Mouse (Mus musculus) hindbrain, embryonic 12.5 days (tissue): ENCODE data around the gene Pde4b. TPM values are rescaled to one million over a fixed set of nuclear protein-coding genes. Genes with fewer than 3 reads are reported as not detected.

Experiments
- ATAC-seq: fragments of 200-750 bp; cut with Nextera tagmentation; 2 replicates; pipeline ENCODE4 v1.8.0; 2017; ENCODE audit warnings: moderate TSS enrichment; ENCODE audit not compliant: low FRiP score
- H3K27ac ChIP-seq: fragments of 300-500 bp; sonication (generic); 2 replicates; pipeline ENCODE4 v1.5.1; 2016; ENCODE audit warnings: mild to moderate bottlenecking
- H3K27me3 ChIP-seq: fragments of 300-500 bp; sonication (generic); 2 replicates; pipeline ENCODE4 v1.6.1; 2016; ENCODE audit warnings: mild to moderate bottlenecking
- H3K36me3 ChIP-seq: fragments of 300-500 bp; sonication (generic); 2 replicates; pipeline ENCODE4 v1.6.1; 2016; ENCODE audit warnings: mild to moderate bottlenecking
- H3K4me1 ChIP-seq: fragments of 300-500 bp; sonication (generic); 2 replicates; pipeline ENCODE4 v1.6.1; 2016
- H3K4me2 ChIP-seq: fragments of 300-500 bp; sonication (generic); replicated peaks from 2 replicates; pipeline ENCODE4 v1.6.1; 2016; ENCODE audit warnings: mild to moderate bottlenecking
- H3K4me3 ChIP-seq: fragments of 300-500 bp; sonication (generic); 2 replicates; pipeline ENCODE4 v1.5.1; 2016; ENCODE audit warnings: mild to moderate bottlenecking
- H3K9ac ChIP-seq: fragments of 300-500 bp; sonication (generic); 2 replicates; pipeline ENCODE4 v1.6.1; 2016; ENCODE audit warnings: mild to moderate bottlenecking, moderate library complexity
- H3K9me3 ChIP-seq: fragments of 300-500 bp; sonication (generic); replicated peaks from 2 replicates; pipeline ENCODE4 v1.6.1; 2016; ENCODE audit warnings: mild to moderate bottlenecking
- WGBS: fragments of 180-500 bp; shearing (Covaris S2); methylation state at CpG from one replicate; pipeline ENCODE4 v1.1.7; 2016; 5-methylcytosine and 5-hydroxymethylcytosine counted together
- polyA plus RNA-seq: library from polyadenylated mRNA; unstranded; fragments of >200 nt; fragmentation: Nextera tagmentation; extraction: Ambion mirVana; gene quantifications from 2 replicates; pipeline ENCODE4 v1.2.1, GENCODE M21; 2016

Gene Pde4b
- polyA plus RNA-seq, 1 experiment from 2014 or later = 12.5 TPM

DNA sequence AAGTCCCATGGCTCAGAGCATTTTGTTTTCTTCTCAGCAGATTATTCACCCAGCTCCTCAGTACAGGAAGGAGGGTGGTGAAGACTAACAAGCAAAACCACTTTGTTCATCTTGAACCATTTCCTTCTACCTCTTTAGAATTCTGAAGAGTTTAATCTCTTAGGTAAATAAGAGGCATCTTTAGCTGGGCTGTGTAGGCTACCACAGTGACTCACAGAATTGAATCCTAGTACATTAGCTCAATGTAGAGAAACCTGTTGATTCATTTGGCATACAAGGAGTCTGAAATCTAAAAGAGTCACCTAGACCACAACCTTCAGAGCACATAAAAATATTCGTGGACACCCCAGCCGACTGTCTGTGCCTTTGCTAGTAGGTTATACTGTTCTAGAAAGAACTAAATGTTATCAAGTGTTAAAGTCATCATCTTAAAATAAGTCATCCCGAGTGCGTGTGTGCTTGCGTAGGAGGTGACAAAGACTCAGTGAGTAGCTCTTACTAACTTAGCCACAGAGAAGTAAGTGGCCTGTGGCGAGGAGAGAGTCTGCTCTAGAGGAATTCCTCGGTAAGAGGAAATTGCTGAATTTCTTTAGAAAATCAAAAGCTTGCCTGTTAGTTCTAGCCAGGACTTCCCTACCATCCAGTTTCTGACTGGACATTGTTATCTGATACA, 520.5 kb downstream of the Pde4b start:
- Histone ChIP-seq H3K4me3 (no peak overlapping the region), H3K36me3 (0 out of 2 replicates have a peak, but pooled peaks cover 9% of the 10 kb centered on the region), H3K27ac (no peak overlapping the region), H3K9me3 (no peaks in the 10 kb centered on the region), H3K9ac (no peak overlapping the region), H3K4me2 (no peak overlapping the region), H3K4me1 (no peaks in the 10 kb centered on the region), H3K27me3 (no peaks in the 10 kb centered on the region)
- WGBS = 92% methylated on average over 7 of the region's 7 CpGs
- no peak for ATAC-seq

DNA sequence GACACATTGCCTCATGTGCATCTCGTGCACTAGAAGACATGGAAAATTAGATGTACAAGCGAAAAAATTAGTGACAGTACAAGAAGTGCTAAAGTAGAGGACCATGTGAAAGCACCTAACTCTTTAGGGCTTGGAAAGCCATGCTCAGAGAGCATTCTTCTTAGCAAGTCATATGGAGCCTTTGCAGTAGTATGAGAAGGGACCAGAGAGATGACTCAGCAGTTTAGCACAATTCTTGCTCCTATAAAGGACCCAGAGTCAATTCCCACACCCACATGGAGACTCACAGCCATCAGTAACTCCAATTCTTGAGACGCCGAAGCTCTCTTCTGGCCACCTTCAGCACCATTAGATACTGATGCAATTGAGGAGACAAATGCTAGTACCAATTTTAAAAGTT, 525.3 kb downstream of the Pde4b start:
- Histone ChIP-seq H3K27me3 (no peaks in the 10 kb centered on the region), H3K27ac (no peak overlapping the region), H3K9me3 (no peaks in the 10 kb centered on the region), H3K4me1 (no peaks in the 10 kb centered on the region), H3K4me3 (no peak overlapping the region), H3K9ac (no peak overlapping the region), H3K36me3 (no peaks in the 10 kb centered on the region), H3K4me2 (no peak overlapping the region)
- WGBS = 91% methylated on average over 4 of the region's 4 CpGs
- ATAC-seq = no peak

DNA sequence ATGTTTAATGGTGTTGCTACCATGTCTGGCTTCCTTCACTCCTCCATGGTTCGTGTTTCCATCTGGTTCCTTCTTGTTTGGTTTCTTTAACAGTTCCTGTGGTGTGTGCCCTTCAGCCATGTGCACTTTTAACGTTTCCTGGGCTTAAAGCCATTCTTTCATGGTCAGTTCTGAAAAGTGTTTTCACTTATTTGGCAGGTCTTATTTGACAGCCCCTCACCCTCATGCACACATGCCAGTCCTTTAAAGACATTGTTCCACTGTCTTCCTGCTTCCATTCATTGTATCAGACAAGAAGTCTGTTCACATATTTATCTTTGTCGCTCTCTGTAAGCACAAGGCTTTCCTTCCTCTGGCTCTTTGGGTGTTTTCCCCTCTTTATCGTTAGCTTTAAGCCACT, 530.4 kb downstream of the Pde4b start:
- ATAC-seq = no peak
- Histone ChIP-seq H3K4me3 (no peak overlapping the region), H3K4me2 (no peak overlapping the region), H3K9me3 (no peaks in the 10 kb centered on the region), H3K9ac (no peak overlapping the region), H3K36me3 (no peaks in the 10 kb centered on the region), H3K4me1 (0 out of 2 replicates have a peak, but pooled peaks cover 3% of the 10 kb centered on the region), H3K27ac (no peak overlapping the region), H3K27me3 (no peaks in the 10 kb centered on the region)
- 65% methylated on average over 4 of the region's 4 CpGs for WGBS

DNA sequence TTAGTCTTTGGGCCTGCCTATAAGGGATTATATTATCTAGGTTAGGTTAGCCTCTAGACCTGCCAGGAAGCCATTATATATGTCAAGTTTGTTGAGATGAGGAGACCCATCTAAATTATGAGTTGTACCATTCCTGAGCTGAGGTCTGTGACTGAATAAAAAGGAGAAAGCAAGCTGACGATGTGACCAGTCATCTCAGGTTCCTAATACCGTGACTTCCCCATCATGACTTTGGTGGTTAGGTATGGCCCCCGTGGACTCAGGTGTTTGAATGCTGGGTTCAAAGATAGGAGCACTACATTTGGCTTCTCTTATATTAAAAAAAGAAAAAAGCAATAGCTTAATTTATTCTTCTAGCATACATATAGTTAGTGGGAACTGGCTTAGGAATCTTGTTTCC, 531.3 kb downstream of the Pde4b start:
- no peaks in the 10 kb centered on the region for H3K27me3 ChIP-seq
- H3K4me2 ChIP-seq = no peak overlapping the region
- no peak overlapping the region for H3K27ac ChIP-seq
- no peak for ATAC-seq
- H3K9ac ChIP-seq = no peak overlapping the region
- H3K36me3 ChIP-seq = no peaks in the 10 kb centered on the region
- no peak overlapping the region for H3K4me3 ChIP-seq
- H3K4me1 ChIP-seq = 0 out of 2 replicates have a peak, but pooled peaks cover 3% of the 10 kb centered on the region
- no peaks in the 10 kb centered on the region for H3K9me3 ChIP-seq
- 97% methylated on average over 3 of the region's 3 CpGs for WGBS

DNA sequence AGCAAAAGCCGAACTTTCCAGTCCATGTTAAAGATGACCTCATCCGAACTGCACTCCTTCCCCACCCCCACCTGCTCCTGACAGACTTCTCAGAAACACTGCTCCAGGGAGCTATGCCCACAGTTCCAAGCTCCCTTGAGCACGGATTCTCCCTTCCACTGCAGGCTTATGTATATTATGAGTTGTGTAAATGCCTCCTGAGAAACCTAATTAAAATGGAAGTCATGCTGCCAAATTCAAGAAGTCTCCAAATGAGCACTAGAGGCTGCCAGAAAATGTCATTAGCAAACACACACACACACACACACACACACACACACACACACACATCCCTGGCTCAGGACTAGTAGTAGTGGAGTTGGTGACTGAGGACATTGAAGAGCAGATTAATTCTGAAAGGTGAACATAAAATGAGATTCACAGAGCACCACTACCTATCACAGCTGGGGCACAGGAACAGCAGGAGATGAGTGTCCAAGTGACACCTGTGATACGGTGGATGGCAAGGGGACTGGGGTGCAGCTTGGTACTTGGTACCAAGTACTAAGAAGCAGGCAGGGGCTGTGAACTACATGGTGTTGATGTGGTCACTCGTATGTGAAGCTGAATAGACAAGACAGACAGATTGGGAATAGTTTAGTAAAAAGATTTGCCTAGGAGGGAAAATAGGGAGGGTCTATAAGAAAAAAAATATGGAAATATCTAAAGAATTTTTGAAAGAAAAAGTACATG, 533.0 kb downstream of the Pde4b start:
- Histone ChIP-seq H3K9me3 (no peaks in the 10 kb centered on the region), H3K36me3 (no peaks in the 10 kb centered on the region), H3K4me1 (0 out of 2 replicates have a peak, but pooled peaks cover 3% of the 10 kb centered on the region), H3K4me2 (no peak overlapping the region), H3K9ac (no peak overlapping the region), H3K27me3 (no peaks in the 10 kb centered on the region), H3K27ac (no peak overlapping the region), H3K4me3 (no peak overlapping the region)
- WGBS = 59% methylated on average over 4 of the region's 5 CpGs
- no peak for ATAC-seq

DNA sequence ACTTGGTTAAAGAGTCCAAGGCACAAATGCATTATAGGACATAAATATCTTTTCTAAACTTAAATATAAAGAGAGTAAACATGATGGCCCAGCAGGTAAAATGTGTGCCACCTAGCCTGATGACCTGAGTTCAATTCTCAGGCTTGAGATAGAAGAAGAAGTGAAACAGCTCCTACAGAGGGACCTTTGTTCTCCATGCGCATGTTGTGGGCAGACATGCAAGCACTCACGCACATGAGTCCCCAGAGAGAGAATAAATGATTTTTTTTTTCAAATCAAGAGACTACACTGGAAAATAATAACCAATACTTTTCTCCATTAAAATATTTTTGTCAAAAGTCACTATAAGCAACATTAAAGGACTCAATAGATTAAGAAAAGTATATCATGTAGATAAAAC, 533.8 kb downstream of the Pde4b start:
- Histone ChIP-seq H3K27ac (no peak overlapping the region), H3K36me3 (no peaks in the 10 kb centered on the region), H3K4me3 (no peak overlapping the region), H3K4me2 (no peak overlapping the region), H3K9me3 (no peaks in the 10 kb centered on the region), H3K4me1 (0 out of 2 replicates have a peak, but pooled peaks cover 3% of the 10 kb centered on the region), H3K27me3 (no peaks in the 10 kb centered on the region), H3K9ac (no peak overlapping the region)
- 78% methylated on average over 2 of the region's 2 CpGs for WGBS
- no peak for ATAC-seq

DNA sequence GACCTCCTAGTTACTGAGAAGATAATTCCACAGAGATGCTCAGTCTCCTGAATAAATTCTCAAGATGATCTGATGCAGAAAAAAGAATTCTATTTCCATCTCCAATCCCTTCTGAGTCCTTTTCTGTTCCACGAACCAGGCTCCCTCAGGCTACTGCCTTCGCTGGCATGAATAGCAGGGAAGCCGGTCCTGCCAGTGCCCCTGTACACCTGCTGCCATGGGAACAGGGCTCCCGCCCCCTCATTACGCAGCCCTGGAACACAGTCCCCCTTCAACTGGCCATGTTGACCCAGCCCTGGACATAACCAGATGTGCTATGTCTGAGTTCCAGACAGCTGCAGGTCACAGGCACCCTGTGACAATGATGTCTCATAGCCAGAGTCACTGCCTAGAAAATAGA, 535.6 kb downstream of the Pde4b start:
- WGBS = 58% methylated on average over 5 of the region's 5 CpGs
- ATAC-seq = no peak

DNA sequence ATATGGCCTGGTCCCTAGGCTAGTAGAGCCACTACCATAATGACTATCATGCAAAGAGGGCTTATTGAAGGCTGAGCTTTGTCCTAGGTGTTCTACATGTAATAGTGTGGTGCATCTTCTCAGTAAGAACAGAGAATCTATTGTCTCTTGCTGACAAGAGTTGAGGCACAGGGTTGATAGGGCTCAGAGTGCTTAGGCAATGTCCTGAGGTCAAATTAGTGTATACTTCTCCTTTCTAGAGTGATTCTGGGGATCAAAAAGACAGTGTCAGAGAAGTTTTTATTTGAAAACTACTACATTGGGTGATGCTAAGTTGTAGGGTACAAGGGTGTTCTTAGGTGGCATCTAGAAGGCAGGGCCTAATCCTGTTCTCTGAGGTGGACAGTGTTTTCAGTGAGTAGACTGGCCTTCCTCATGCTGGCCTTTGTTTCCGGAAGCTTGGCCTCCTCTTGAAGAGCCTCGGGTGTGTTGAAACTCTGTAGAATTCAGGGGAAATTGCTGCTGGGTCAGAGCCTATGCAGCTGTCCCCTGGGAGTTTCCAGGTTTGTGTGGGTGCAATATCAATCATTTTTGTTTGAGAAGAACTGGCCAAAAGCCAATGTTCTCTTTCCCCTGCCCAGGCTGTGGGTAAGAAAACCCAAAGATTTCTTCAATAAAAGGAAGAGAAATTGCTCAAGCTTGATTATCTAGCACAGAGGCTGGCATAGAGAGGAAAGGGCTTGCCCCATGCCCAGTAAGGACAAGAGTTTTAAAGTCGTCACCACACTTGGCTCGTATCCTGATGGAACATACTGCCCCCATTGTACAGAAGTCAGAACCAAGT, 536.7 kb downstream of the Pde4b start:
- no peak overlapping the region for H3K9ac ChIP-seq

More for the DNA sequence above, 535.6 kb downstream of the Pde4b start:
- no peaks in the 10 kb centered on the region for H3K27me3 ChIP-seq
- no peak overlapping the region for H3K4me3 ChIP-seq
- H3K9me3 ChIP-seq = no peaks in the 10 kb centered on the region
- no peak overlapping the region for H3K4me2 ChIP-seq
- H3K27ac ChIP-seq = no peak overlapping the region
- H3K4me1 ChIP-seq = 0 out of 2 replicates have a peak, but pooled peaks cover 5% of the 10 kb centered on the region
- H3K9ac ChIP-seq = no peak overlapping the region
- H3K36me3 ChIP-seq = no peaks in the 10 kb centered on the region

DNA sequence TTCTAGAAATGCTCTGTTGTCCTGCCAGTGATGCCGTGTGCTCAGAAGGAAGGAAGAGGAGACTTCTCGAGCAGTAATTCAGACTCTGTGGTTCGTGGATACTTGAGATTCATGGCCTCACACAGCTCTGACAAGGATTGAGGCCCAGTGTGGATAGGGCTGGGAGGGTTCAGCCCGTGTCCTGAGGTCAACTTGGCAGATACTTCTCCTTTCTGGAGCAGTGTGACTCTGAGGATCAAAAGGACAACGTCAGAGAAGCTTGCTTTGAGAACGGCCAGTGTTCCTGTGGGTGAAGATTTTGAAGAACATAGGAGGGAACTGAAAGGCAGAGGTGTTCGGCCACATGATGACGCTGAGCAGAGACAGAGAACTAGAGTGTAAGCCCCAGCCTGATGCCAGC, 537.6 kb downstream of the Pde4b start:
- Histone ChIP-seq H3K4me3 (no peak overlapping the region), H3K9ac (no peak overlapping the region), H3K27me3 (no peaks in the 10 kb centered on the region), H3K36me3 (no peaks in the 10 kb centered on the region), H3K4me1 (0 out of 2 replicates have a peak, but pooled peaks cover 10% of the 10 kb centered on the region), H3K9me3 (no peaks in the 10 kb centered on the region), H3K27ac (no peak overlapping the region), H3K4me2 (no peak overlapping the region)
- 81% methylated on average over 8 of the region's 8 CpGs for WGBS
- ATAC-seq = no peak

More for the DNA sequence above, 536.7 kb downstream of the Pde4b start:
- ATAC-seq = no peak
- Histone ChIP-seq H3K27ac (no peak overlapping the region), H3K36me3 (no peaks in the 10 kb centered on the region), H3K4me2 (no peak overlapping the region), H3K27me3 (no peaks in the 10 kb centered on the region), H3K4me3 (no peak overlapping the region), H3K9me3 (no peaks in the 10 kb centered on the region), H3K4me1 (0 out of 2 replicates have a peak, but pooled peaks cover 10% of the 10 kb centered on the region)
- 86% methylated on average over 4 of the region's 4 CpGs for WGBS

DNA sequence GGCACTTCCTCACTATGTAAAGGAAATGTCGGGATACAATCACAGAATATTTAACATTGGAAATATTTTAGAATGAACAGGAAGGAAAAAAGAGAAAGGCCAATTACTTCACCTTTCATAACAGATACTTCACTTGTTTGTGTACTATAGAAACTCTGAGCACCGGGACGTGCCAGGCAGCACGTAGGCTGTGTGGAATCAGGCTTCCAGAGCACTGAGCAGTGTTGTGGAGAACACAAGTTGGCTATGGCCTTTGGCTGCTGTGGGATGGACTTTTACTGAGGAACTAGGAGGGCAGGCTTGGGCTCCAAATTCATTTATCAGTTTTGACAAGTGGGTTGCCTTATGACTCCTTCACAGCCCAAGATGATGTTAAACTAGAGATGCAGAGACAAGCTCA, 540.5 kb downstream of the Pde4b start:
- Histone ChIP-seq H3K9me3 (no peaks in the 10 kb centered on the region), H3K36me3 (no peaks in the 10 kb centered on the region), H3K4me1 (peaks cover 12% of the 10 kb centered on the region; the same call in 1 of the 2 replicates), H3K4me3 (no peak overlapping the region), H3K4me2 (no peak overlapping the region), H3K27me3 (no peaks in the 10 kb centered on the region), H3K27ac (no peak overlapping the region), H3K9ac (no peak overlapping the region)
- no peak for ATAC-seq
- 84% methylated on average over 4 of the region's 4 CpGs for WGBS

DNA sequence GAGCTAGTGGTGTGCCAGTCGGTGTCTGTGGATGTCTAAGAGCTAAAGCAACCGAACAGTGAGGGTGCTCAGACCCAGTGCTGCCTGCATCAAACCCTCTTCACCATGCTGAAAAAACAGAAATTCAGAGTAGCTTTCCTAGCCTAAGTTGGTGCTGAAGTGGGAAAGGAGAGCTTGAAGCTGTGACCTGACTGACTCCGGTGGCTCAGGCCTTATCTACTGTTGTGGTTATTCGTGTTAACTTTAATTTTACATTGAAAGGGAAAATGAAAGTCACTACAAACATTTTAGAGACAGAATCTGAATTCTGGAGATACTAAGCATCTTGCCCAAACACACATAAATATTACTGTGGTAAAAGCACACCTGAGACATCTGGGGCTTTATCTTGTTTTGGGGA, 542.3 kb downstream of the Pde4b start:
- peaks cover 12% of the 10 kb centered on the region; the same call in 1 of the 2 replicates for H3K4me1 ChIP-seq
- H3K4me3 ChIP-seq = no peak overlapping the region
- no peaks in the 10 kb centered on the region for H3K36me3 ChIP-seq
- no peaks in the 10 kb centered on the region for H3K9me3 ChIP-seq
- WGBS = 90% methylated on average over 4 of the region's 4 CpGs
- H3K27me3 ChIP-seq = no peaks in the 10 kb centered on the region
- H3K9ac ChIP-seq = no peak overlapping the region
- ATAC-seq = no peak
- H3K27ac ChIP-seq = no peak overlapping the region
- H3K4me2 ChIP-seq = no peak overlapping the region

DNA sequence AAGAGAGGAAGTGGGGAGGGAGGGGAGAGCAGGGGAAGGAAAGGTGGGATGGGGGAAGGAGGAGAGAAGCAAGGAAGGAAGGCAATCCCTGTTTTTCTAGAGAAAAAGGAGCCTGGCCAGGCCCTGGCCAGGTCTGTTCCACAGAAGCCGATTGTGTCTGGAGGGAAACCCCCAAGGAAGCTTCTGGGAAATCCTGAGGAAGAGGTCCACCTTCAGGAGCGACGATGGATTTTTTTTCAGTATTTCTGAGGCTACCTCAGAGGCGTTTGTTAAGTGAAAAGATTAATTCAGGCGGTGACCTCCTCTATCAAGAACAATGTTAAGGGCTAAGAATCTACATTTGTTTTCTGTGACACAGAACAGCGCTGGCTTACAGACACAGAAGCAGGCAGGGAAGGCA, 542.9 kb downstream of the Pde4b start:
- Histone ChIP-seq H3K9ac (no peak overlapping the region), H3K27me3 (no peaks in the 10 kb centered on the region), H3K27ac (no peak overlapping the region), H3K9me3 (no peaks in the 10 kb centered on the region), H3K4me3 (no peak overlapping the region), H3K4me2 (no peak overlapping the region), H3K4me1 (peaks cover 12% of the 10 kb centered on the region; the same call in 1 of the 2 replicates), H3K36me3 (no peaks in the 10 kb centered on the region)
- ATAC-seq = no peak
- 46% methylated on average over 6 of the region's 6 CpGs for WGBS
